Mouse (Mus musculus): ENCODE results near the gene Rps7. TPM values are rescaled to one million over a fixed set of nuclear protein-coding genes. Genes with fewer than 3 reads are reported as not detected.

Gene Rps7
- polyA plus RNA-seq, 1 experiment from 2014 or later, result 847 TPM

GRCm38 (mm10) chr12:28612391-28612790 is 23.4 kb downstream of the Rps7 start:
- no peak overlapping the region for H3K4me2 ChIP-seq
- no peak overlapping the region for H3K4me3 ChIP-seq (replicated peaks)
- no peaks in the 10 kb centered on the region for H3K36me3 ChIP-seq
- H3K9me3 ChIP-seq, result no peaks in the 10 kb centered on the region
- WGBS, result 62% methylated on average over 6 of the region's 6 CpGs
- peaks cover 9% of the 10 kb centered on the region for H3K4me1 ChIP-seq (replicated peaks)
- H3K27me3 ChIP-seq, result no peaks in the 10 kb centered on the region
- H3K27ac ChIP-seq, result no peak overlapping the region
- ATAC-seq (ENCODE audit: insufficient number of reproducible peaks, insufficient read depth, low FRiP score, low TSS enrichment, low read depth), result no peak
- no peak overlapping the region for H3K9ac ChIP-seq (replicated peaks)

- Histone ChIP-seq H3K36me3 (no peaks in the 10 kb centered on the region), H3K4me2 (no peak overlapping the region), H3K4me1 (replicated peaks) (peaks cover 10% of the 10 kb centered on the region), H3K9ac (replicated peaks) (no peak overlapping the region), H3K9me3 (no peaks in the 10 kb centered on the region), H3K4me3 (replicated peaks) (no peak overlapping the region), H3K27me3 (no peaks in the 10 kb centered on the region), H3K27ac (no peak overlapping the region)
- 61% methylated on average over 17 of the region's 17 CpGs for WGBS
- no peak for ATAC-seq (ENCODE audit: insufficient number of reproducible peaks, insufficient read depth, low FRiP score, low TSS enrichment, low read depth)
These were observed 28.0 kb downstream of the Rps7 start for GRCm38 (mm10) chr12:28607546-28608305.

- no peak overlapping the region for H3K27ac ChIP-seq
- ATAC-seq (ENCODE audit: insufficient number of reproducible peaks, insufficient read depth, low FRiP score, low TSS enrichment, low read depth), result no peak
- H3K4me1 ChIP-seq (replicated peaks), result peaks cover 13% of the 10 kb centered on the region
- no peak overlapping the region for H3K4me3 ChIP-seq (replicated peaks)
- H3K36me3 ChIP-seq, result no peaks in the 10 kb centered on the region
- no peak overlapping the region for H3K9ac ChIP-seq (replicated peaks)
- no peak overlapping the region for H3K4me2 ChIP-seq
- peaks cover 3% of the 10 kb centered on the region; the same call in 1 of the 2 replicates for H3K27me3 ChIP-seq
- no peaks in the 10 kb centered on the region for H3K9me3 ChIP-seq
- WGBS, result 63% methylated on average over 1 of the region's 1 CpGs
These were observed 32.3 kb downstream of the Rps7 start for GRCm38 (mm10) chr12:28603494-28603893.

GRCm38 (mm10) chr12:28602259-28602658 is 33.5 kb downstream of the Rps7 start:
- H3K9me3 ChIP-seq, result no peaks in the 10 kb centered on the region

GRCm38 (mm10) chr12:28598526-28598991 is 37.2 kb downstream of the Rps7 start:
- Histone ChIP-seq H3K27ac (no peak overlapping the region), H3K4me1 (replicated peaks) (0 out of 2 replicates have a peak, but pooled peaks cover 3% of the 10 kb centered on the region), H3K4me2 (no peak overlapping the region), H3K9me3 (no peaks in the 10 kb centered on the region), H3K36me3 (no peaks in the 10 kb centered on the region), H3K4me3 (replicated peaks) (no peak overlapping the region), H3K27me3 (peaks cover 3% of the 10 kb centered on the region; the same call in 1 of the 2 replicates), H3K9ac (replicated peaks) (no peak overlapping the region)
- 56% methylated on average over 2 of the region's 2 CpGs for WGBS
- ATAC-seq (ENCODE audit: insufficient number of reproducible peaks, insufficient read depth, low FRiP score, low TSS enrichment, low read depth), result no peak

More at GRCm38 (mm10) chr12:28602259-28602658, 33.5 kb downstream of the Rps7 start:
- no peak overlapping the region for H3K4me2 ChIP-seq
- ATAC-seq (ENCODE audit: insufficient number of reproducible peaks, insufficient read depth, low FRiP score, low TSS enrichment, low read depth), result no peak
- H3K27me3 ChIP-seq, result peaks cover 3% of the 10 kb centered on the region; the same call in 1 of the 2 replicates
- H3K9ac ChIP-seq (replicated peaks), result peak overlapping the region; percentile 35; the same call in 1 of the 2 replicates
- 21% methylated on average over 4 of the region's 4 CpGs for WGBS
- no peak overlapping the region for H3K27ac ChIP-seq
- H3K4me1 ChIP-seq (replicated peaks), result 0 out of 2 replicates have a peak, but pooled peaks cover 3% of the 10 kb centered on the region
- no peak overlapping the region for H3K4me3 ChIP-seq (replicated peaks)
- H3K36me3 ChIP-seq, result no peaks in the 10 kb centered on the region

GRCm38 (mm10) chr12:28598110-28598509 is 37.6 kb downstream of the Rps7 start:
- no peak overlapping the region for H3K4me3 ChIP-seq (replicated peaks)
- ATAC-seq (ENCODE audit: insufficient number of reproducible peaks, insufficient read depth, low FRiP score, low TSS enrichment, low read depth), result no peak
- 46% methylated on average over 3 of the region's 3 CpGs for WGBS

GRCm38 (mm10) chr12:28597699-28598098 is 38.1 kb downstream of the Rps7 start:
- no peak overlapping the region for H3K4me2 ChIP-seq
- ATAC-seq (ENCODE audit: insufficient number of reproducible peaks, insufficient read depth, low FRiP score, low TSS enrichment, low read depth), result no peak

More at GRCm38 (mm10) chr12:28598110-28598509, 37.6 kb downstream of the Rps7 start:
- Histone ChIP-seq H3K9ac (replicated peaks) (no peak overlapping the region), H3K4me1 (replicated peaks) (0 out of 2 replicates have a peak, but pooled peaks cover 3% of the 10 kb centered on the region), H3K36me3 (no peaks in the 10 kb centered on the region), H3K4me2 (no peak overlapping the region), H3K27ac (no peak overlapping the region), H3K27me3 (peaks cover 3% of the 10 kb centered on the region; the same call in 1 of the 2 replicates), H3K9me3 (no peaks in the 10 kb centered on the region)

GRCm38 (mm10) chr12:28596851-28597250 is 38.9 kb downstream of the Rps7 start:
- Histone ChIP-seq H3K36me3 (no peaks in the 10 kb centered on the region), H3K4me2 (no peak overlapping the region), H3K9ac (replicated peaks) (no peak overlapping the region), H3K27me3 (no peaks in the 10 kb centered on the region; the same call in 1 of the 2 replicates), H3K4me1 (replicated peaks) (no peaks in the 10 kb centered on the region), H3K9me3 (no peaks in the 10 kb centered on the region), H3K27ac (no peak overlapping the region), H3K4me3 (replicated peaks) (no peak overlapping the region)
- ATAC-seq (ENCODE audit: insufficient number of reproducible peaks, insufficient read depth, low FRiP score, low TSS enrichment, low read depth), result no peak

More at GRCm38 (mm10) chr12:28597699-28598098, 38.1 kb downstream of the Rps7 start:
- Histone ChIP-seq H3K27me3 (peaks cover 3% of the 10 kb centered on the region; the same call in 1 of the 2 replicates), H3K27ac (no peak overlapping the region), H3K4me1 (replicated peaks) (0 out of 2 replicates have a peak, but pooled peaks cover 3% of the 10 kb centered on the region), H3K4me3 (replicated peaks) (no peak overlapping the region), H3K9me3 (no peaks in the 10 kb centered on the region), H3K36me3 (no peaks in the 10 kb centered on the region), H3K9ac (replicated peaks) (no peak overlapping the region)
- WGBS, result 85% methylated on average over 9 of the region's 9 CpGs

GRCm38 (mm10) chr12:28590428-28590827 is 45.3 kb downstream of the Rps7 start:
- WGBS, result 44% methylated on average over 13 of the region's 13 CpGs
- Histone ChIP-seq H3K27me3 (peaks cover 28% of the 10 kb centered on the region), H3K4me2 (no peak overlapping the region), H3K9ac (replicated peaks) (no peak overlapping the region), H3K27ac (no peak overlapping the region), H3K36me3 (no peaks in the 10 kb centered on the region), H3K4me3 (replicated peaks) (no peak overlapping the region), H3K9me3 (no peaks in the 10 kb centered on the region), H3K4me1 (replicated peaks) (no peaks in the 10 kb centered on the region)
- no peak for ATAC-seq (ENCODE audit: insufficient number of reproducible peaks, insufficient read depth, low FRiP score, low TSS enrichment, low read depth)

- Histone ChIP-seq H3K9ac (replicated peaks) (peak overlapping the region; percentile 8; the same call in 1 of the 2 replicates), H3K27ac (no peak overlapping the region)
These were observed 46.5 kb downstream of the Rps7 start for GRCm38 (mm10) chr12:28589090-28589868.

GRCm38 (mm10) chr12:28587949-28588348 is 47.8 kb downstream of the Rps7 start:
- H3K36me3 ChIP-seq, result no peaks in the 10 kb centered on the region
- no peak overlapping the region for H3K4me2 ChIP-seq
- ATAC-seq (ENCODE audit: insufficient number of reproducible peaks, insufficient read depth, low FRiP score, low TSS enrichment, low read depth), result no peak
- H3K9ac ChIP-seq (replicated peaks), result no peak overlapping the region
- no peaks in the 10 kb centered on the region for H3K9me3 ChIP-seq
- H3K4me3 ChIP-seq (replicated peaks), result no peak overlapping the region
- H3K27me3 ChIP-seq, result peaks cover 28% of the 10 kb centered on the region
- H3K27ac ChIP-seq, result no peak overlapping the region
- H3K4me1 ChIP-seq (replicated peaks), result no peaks in the 10 kb centered on the region
- 83% methylated on average over 6 of the region's 6 CpGs for WGBS

More at GRCm38 (mm10) chr12:28589090-28589868, 46.5 kb downstream of the Rps7 start:
- H3K4me3 ChIP-seq (replicated peaks), result peak overlapping the region; percentile 48
- H3K36me3 ChIP-seq, result no peaks in the 10 kb centered on the region
- peak; percentile 35; the same call in 1 of the 2 replicates for ATAC-seq (ENCODE audit: insufficient number of reproducible peaks, insufficient read depth, low FRiP score, low TSS enrichment, low read depth)
- WGBS, result 10% methylated on average over 23 of the region's 24 CpGs
- H3K4me2 ChIP-seq, result peak overlapping the region; percentile 69
- H3K9me3 ChIP-seq, result no peaks in the 10 kb centered on the region
- peaks cover 28% of the 10 kb centered on the region for H3K27me3 ChIP-seq
- H3K4me1 ChIP-seq (replicated peaks), result no peaks in the 10 kb centered on the region
